Comparison of ENCODE assay signal across 14 mouse cellular contexts in genomic region chr7:61864517-61864916, GRCm38 (mm10).
DNase-seq lines count a peak whose midpoint lies in the region.
"Had no signal": no experiment of that assay in that cellular context is flagged by ENCODE, and none has a peak within 500 bp of the region (broad histone marks: within the 10 kb centered on the region; RNA-seq: fewer than 3 reads in every experiment).

No protein-coding gene starts in this region.

- peak; percentile 13 for DNase-seq in right cerebral cortex, adult 18-20 months
- DNase-seq in right cerebral cortex, postnatal 4 days, result no peak
- DNase-seq in brain, adult 2 months (ENCODE audit: low read depth, low spot score), result peak; percentile 79
- DNase-seq in Muller cell, postnatal 12 days (ENCODE audit: inconsistent ontology term), result no peak
- DNase-seq in layer of hippocampus, postnatal 10 days (ENCODE audit: low spot score in 2 of 2), result no peak
- DNase-seq: adrenal gland, adult 2 months; adrenal gland, postnatal 10 days; adrenal gland, postnatal 25 days; cerebellum, adult 11-12 months; cerebellum, adult 2 months; cerebellum, adult 9-10 months; cerebellum, postnatal 10 days; cerebellum, postnatal 25 days; forebrain, postnatal 0 days had no signal

Comparison
In these comparisons a context has a peak if more than half of its experiments do, and no peak if none do; other contexts are left out.
1. DNase-seq: peak in right cerebral cortex, adult 18-20 months (single experiment) and brain, adult 2 months (single experiment); none in right cerebral cortex, postnatal 4 days (single experiment), Muller cell, postnatal 12 days (single experiment) and layer of hippocampus, postnatal 10 days (0 of 2).